Mouse (Mus musculus) embryonic facial prominence, embryonic 13.5 days (tissue): ENCODE measurements at regions not wholly inside any gene's neighbourhood (a gene's known extent, or its start where the extent isn't known, plus 50 kb on each side); places are given as distances from the start of the nearest gene placed in this dataset.

Experiments
- ATAC-seq: fragments of 200-750 bp; cut with Nextera tagmentation; 2 replicates; pipeline ENCODE4 v1.8.0; 2017; ENCODE audit warnings: low read depth; ENCODE audit not compliant: insufficient number of reproducible peaks, insufficient read depth, low FRiP score, low TSS enrichment
- H3K27ac ChIP-seq: fragments of 300-500 bp; sonication (generic); 2 replicates; pipeline ENCODE4 v1.5.1; 2015; ENCODE audit warnings: moderate library complexity, mild to moderate bottlenecking, inconsistent platforms
- H3K27me3 ChIP-seq: fragments of 300-500 bp; sonication (generic); 2 replicates; pipeline ENCODE4 v1.6.1; 2015; ENCODE audit warnings: mild to moderate bottlenecking, inconsistent platforms
- H3K36me3 ChIP-seq: fragments of 300-500 bp; sonication (generic); 2 replicates; pipeline ENCODE4 v1.6.1; 2015; ENCODE audit warnings: mild to moderate bottlenecking, inconsistent platforms
- H3K4me1 ChIP-seq: fragments of 300-500 bp; sonication (generic); 2 replicates; pipeline ENCODE4 v1.6.1; 2015; ENCODE audit warnings: inconsistent platforms
- H3K4me2 ChIP-seq: fragments of 300-500 bp; sonication (generic); 2 replicates; pipeline ENCODE4 v1.6.1; 2015; ENCODE audit warnings: moderate library complexity, mild to moderate bottlenecking, inconsistent platforms
- H3K4me3 ChIP-seq: fragments of 300-500 bp; sonication (generic); 2 replicates; pipeline ENCODE4 v1.5.1; 2015; ENCODE audit warnings: mild to moderate bottlenecking, inconsistent platforms
- H3K9ac ChIP-seq: fragments of 300-500 bp; sonication (generic); 2 replicates; pipeline ENCODE4 v1.6.1; 2015; ENCODE audit warnings: mild to moderate bottlenecking, inconsistent platforms
- H3K9me3 ChIP-seq: fragments of 300-500 bp; sonication (generic); 2 replicates; pipeline ENCODE4 v1.6.1; 2016; ENCODE audit warnings: inconsistent platforms
- WGBS: fragments of 180-500 bp; shearing (Covaris S2); methylation state at CpG from one replicate; pipeline ENCODE4 v1.1.7; 2015; ENCODE audit warnings: mixed read lengths; 5-methylcytosine and 5-hydroxymethylcytosine counted together

DNA sequence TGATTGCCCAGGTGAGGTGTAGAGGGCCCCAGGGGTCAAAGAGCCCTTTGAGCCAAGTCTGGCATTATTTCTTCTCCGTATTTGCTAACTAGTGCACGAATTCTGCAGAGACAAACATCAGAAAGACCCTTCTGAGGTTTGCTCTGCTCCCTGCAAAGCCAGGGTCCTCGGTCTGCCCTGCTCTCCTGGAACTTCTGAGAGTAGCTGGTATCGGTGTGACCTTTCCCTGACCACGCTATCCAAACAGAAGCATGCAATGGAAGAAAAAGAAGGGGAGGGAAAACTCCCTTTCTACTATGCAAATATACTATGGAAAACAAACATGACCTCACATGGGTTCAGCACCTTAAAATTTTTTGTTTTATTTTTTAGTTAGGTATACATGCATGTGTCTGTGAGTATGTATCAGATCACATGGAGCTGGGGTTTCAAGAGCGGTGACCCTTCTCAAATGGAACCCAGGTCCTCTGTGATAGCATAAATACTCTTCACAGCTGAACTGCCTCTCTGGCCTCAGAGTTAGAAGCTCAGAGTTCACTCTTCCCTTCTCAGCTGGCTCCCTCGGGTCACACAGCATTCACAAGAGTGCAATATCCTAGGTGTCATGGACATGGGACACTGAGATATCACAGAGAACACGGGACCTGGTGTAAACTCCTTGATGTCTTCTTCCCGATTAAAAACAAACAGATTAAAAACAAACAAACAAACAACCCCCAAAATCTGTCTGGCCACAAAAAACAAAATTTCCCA, 144.7 kb downstream of the Bcl2l11 start:
- Histone ChIP-seq H3K4me1 (no peaks in the 10 kb centered on the region), H3K4me2 (no peak overlapping the region), H3K9ac (no peak overlapping the region), H3K4me3 (no peak overlapping the region), H3K27me3 (no peaks in the 10 kb centered on the region), H3K27ac (no peak overlapping the region), H3K9me3 (no peaks in the 10 kb centered on the region), H3K36me3 (no peaks in the 10 kb centered on the region)
- WGBS: 73% methylated on average over 9 of the region's 9 CpGs
- no peak for ATAC-seq

DNA sequence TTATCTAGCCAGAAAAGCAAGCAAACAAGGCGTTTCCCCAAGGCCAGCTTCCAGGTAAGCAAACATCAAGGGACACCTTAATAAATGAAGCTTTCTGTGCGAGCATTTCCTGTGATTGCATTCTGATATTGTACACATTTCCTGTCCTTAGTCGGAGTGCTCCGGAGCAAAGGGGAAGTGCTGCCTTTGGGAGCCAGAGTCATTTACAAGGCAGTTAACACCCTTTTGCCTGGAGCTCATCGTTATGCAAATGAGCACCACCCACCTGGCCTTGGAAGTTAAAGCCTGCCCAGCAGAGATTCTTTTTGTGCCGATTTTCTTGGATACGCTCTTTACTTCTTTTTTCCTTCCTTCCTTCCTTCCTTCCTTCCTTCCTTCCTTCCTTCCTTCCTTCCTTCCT, 147.0 kb downstream of the Bcl2l11 start:
- Histone ChIP-seq H3K4me2 (no peak overlapping the region), H3K9ac (no peak overlapping the region), H3K9me3 (no peaks in the 10 kb centered on the region), H3K27ac (no peak overlapping the region), H3K36me3 (no peaks in the 10 kb centered on the region), H3K4me3 (no peak overlapping the region), H3K4me1 (peaks cover 9% of the 10 kb centered on the region; the same call in 1 of the 2 replicates), H3K27me3 (no peaks in the 10 kb centered on the region)
- ATAC-seq: no peak
- WGBS: 26% methylated on average over 7 of the region's 7 CpGs

DNA sequence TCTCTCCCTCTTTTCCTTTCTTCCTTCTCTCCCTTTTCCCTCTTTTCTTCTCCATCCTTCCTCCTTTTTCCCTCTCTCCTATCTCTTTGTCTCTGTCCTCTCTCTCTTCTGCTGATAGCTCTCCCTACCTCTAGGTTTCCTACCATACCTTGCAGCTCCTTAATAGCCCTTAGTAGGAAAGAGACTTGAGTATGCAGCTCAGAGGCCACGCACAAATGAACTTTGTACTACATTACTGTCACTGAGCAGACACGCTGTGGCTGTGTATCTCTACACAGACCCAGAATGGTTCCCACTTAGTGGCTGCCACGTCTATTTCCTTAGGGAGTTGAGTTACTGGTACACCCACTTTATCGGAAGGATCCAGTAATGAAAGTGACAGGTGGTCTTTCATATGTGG, 147.5 kb downstream of the Bcl2l11 start:
- H3K9ac ChIP-seq: no peak overlapping the region
- H3K4me3 ChIP-seq: no peak overlapping the region
- no peak overlapping the region for H3K27ac ChIP-seq
- WGBS: 67% methylated on average over 4 of the region's 4 CpGs
- no peak overlapping the region for H3K4me2 ChIP-seq
- no peaks in the 10 kb centered on the region for H3K36me3 ChIP-seq
- H3K27me3 ChIP-seq: no peaks in the 10 kb centered on the region
- H3K9me3 ChIP-seq: no peaks in the 10 kb centered on the region
- peaks cover 14% of the 10 kb centered on the region for H3K4me1 ChIP-seq
- no peak for ATAC-seq

DNA sequence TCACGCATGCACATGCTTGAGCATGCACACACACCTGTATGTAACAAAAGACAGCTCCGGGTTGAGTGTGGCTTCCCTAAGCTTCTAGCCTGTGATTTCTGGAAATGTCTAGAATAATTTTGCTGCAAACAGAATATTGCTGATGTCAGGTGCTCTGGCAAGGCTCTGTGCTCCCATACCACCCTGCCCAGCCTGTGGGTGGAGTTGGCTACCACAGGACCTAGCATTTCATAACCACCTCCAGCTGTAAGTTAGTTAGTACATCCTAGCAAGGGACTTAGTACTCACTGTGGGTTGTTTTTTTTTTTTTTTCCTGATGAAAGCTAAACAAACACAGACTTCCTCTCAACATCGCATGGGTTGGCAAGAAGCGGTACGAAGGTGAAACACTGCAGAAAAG, 150.5 kb downstream of the Bcl2l11 start:
- WGBS: 83% methylated on average over 5 of the region's 5 CpGs
- ATAC-seq: no peak

DNA sequence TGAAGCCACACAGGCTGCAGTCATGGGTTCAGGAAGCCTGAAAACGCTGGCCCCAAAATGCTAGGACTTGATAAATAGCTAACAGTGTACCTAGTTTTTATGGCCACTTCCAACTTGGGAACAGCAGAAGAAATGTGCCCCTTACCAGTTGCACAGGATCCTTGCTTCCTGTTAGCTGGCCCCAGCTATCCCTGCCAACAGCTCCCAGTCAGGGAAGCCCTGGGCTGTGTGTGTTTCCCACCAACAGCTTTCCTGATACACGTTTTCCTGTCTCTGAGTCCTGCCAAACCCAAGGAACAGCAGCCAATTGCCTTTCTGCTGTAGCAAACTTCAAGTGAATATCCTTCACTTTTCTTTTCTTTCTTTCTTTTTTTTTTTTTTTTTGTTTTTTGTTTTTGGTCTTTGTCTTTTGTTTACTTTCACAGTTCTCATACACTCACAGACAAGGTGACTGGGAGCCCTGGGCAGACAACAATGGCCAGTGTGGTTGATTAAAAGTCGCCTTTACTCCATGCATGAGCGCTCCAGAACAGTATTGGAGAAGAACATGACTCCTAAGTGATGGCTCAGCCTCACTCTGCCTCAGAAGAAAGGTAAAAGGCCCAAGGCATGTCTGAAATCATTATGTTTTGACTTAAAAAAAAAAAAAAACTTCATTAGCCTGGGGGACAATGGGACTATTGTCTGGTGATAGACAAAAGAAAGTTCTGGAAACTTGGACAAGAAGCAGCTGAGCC, 151.7 kb downstream of the Bcl2l11 start:
- 54% methylated on average over 4 of the region's 4 CpGs for WGBS
- peaks cover 22% of the 10 kb centered on the region for H3K4me1 ChIP-seq
- no peak overlapping the region for H3K27ac ChIP-seq
- no peaks in the 10 kb centered on the region for H3K36me3 ChIP-seq
- no peak overlapping the region for H3K4me2 ChIP-seq
- no peaks in the 10 kb centered on the region for H3K9me3 ChIP-seq
- no peaks in the 10 kb centered on the region for H3K27me3 ChIP-seq
- no peak overlapping the region for H3K9ac ChIP-seq
- H3K4me3 ChIP-seq: no peak overlapping the region
- ATAC-seq: no peak

More for the DNA sequence above, 150.5 kb downstream of the Bcl2l11 start:
- Histone ChIP-seq H3K4me2 (no peak overlapping the region), H3K27ac (no peak overlapping the region), H3K27me3 (no peaks in the 10 kb centered on the region), H3K4me1 (peaks cover 22% of the 10 kb centered on the region), H3K9ac (no peak overlapping the region), H3K9me3 (no peaks in the 10 kb centered on the region), H3K4me3 (no peak overlapping the region), H3K36me3 (no peaks in the 10 kb centered on the region)

DNA sequence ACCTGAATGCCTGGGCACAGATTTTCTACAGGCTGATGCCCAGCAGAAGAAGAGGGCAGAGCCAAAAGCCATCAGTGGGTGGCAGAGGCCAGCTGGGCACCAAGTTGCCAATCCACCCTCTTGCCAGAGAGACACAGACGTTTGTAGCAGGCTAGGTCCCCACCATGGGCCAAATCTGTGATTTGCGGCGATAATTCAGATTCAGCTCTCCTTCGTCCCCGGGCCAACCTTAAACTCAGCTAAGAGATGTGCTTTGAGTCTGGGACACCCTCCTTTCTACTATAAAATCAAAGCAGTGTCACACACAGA, 152.2 kb downstream of the Bcl2l11 start:
- peaks cover 22% of the 10 kb centered on the region for H3K4me1 ChIP-seq
- 74% methylated on average over 5 of the region's 5 CpGs for WGBS
- H3K9me3 ChIP-seq: no peaks in the 10 kb centered on the region
- no peak for ATAC-seq
- no peak overlapping the region for H3K9ac ChIP-seq
- H3K4me2 ChIP-seq: no peak overlapping the region
- H3K36me3 ChIP-seq: no peaks in the 10 kb centered on the region
- H3K27ac ChIP-seq: no peak overlapping the region
- H3K4me3 ChIP-seq: no peak overlapping the region
- H3K27me3 ChIP-seq: no peaks in the 10 kb centered on the region

DNA sequence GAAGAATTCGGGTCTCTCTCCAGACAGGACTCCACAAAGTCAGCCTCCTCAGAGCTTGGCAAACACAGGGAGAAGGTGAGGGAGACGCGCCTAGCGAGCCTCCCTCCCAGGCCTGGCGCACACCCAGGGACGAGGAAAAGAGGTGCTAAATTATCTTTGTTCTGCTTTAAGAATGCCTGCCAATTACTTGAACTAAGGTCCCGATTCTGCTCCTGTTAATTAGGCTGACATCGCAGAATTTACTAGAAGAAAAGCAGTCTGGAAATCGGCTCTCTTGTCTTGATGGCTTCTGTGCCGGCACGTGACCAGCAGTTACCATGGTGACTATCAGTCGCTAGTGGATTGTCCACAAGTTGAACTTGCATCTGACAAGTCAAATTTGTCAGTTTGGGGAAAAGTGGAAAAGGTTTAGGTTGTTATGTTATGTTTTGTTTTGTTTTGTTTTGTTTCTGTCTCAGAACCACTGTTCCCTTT, 152.8 kb downstream of the Bcl2l11 start:
- Histone ChIP-seq H3K27me3 (no peaks in the 10 kb centered on the region), H3K27ac (no peak overlapping the region), H3K4me1 (peaks cover 22% of the 10 kb centered on the region), H3K4me3 (no peak overlapping the region), H3K9me3 (no peaks in the 10 kb centered on the region), H3K4me2 (no peak overlapping the region), H3K36me3 (no peaks in the 10 kb centered on the region), H3K9ac (no peak overlapping the region)
- WGBS: 51% methylated on average over 12 of the region's 12 CpGs
- no peak for ATAC-seq

DNA sequence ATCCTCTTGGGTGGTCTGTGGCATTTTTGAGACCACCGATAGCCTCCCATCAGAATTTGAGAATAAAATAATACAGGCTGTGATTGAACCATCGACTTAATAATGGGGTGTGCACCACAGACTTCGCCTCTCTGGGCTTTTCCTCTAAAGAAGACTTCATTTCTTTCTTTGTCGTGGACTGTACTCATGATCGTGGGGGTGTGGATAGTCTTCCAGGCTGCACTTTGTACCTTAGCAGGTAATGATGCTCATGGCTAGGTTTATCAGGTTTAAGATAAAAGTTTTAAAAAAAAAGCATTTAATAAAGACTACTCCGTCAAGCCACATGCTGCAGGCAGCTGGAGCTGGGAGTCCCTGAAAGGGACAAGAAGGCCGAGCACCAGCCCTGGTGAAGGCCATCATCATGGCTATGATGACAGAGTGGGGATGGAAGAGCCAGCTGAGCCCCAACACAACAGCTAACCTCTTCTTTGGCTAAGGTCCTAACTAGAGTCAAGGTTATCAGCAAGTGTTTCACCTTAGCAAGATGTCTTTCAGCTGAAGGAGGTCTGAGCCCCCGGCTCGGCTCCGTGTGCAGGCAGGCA, 153.4 kb downstream of the Bcl2l11 start:
- WGBS: 80% methylated on average over 10 of the region's 10 CpGs
- Histone ChIP-seq H3K4me3 (no peak overlapping the region), H3K9me3 (no peaks in the 10 kb centered on the region), H3K4me1 (peaks cover 22% of the 10 kb centered on the region), H3K36me3 (no peaks in the 10 kb centered on the region), H3K4me2 (no peak overlapping the region), H3K27me3 (no peaks in the 10 kb centered on the region), H3K9ac (no peak overlapping the region), H3K27ac (no peak overlapping the region)
- ATAC-seq: no peak

DNA sequence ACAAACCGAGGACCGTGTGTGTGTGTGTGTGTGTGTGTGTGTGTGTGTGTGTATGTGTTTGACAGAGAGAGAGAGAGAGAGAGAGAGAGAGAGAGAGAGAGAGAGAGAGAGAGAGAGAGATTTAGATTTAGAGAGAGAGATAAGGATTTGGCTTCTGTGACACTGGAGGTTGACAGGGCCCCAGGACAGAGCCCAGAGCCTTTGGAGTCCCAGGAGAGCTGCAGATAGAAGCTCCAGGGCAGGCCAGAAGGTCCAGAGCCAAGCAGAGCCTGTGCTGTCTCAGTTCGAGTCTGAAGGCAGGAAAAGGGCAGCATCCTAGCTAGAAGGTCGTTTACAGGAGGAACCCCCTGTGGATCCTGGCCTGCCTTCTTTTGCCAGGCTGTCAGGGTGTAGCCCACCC, 156.8 kb downstream of the Bcl2l11 start:
- ATAC-seq: no peak
- WGBS: 25% methylated on average over 4 of the region's 4 CpGs

DNA sequence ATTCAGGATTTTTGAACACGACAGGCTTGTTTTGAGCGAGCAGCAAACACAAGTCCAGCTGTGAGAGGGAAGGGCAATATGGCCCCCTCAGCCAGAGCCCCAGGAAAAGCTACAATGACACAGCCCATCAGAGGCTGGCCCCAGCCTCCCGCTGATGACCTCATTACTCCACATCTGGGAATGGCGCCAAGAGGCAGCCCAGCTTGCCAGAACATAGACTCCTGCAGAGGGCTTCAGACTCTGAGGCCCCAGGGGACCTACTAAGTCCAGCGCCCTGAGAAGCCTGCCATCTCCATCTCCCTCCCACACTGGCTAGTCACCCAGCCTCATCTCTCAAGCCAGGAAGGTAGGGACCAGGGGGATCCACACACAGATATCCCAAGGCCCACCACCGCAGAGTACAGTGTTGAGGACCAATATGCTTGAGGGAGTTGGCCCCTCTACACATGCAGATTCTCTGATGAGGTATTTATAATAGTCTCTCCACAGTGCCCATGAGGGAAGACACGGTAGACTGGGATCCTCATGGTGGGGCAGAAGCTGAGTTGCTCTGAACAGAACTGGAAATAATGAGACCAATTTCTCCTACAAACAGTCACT, 159.1 kb downstream of the Bcl2l11 start:
- no peak overlapping the region for H3K9ac ChIP-seq
- ATAC-seq: 0 out of 2 replicates have a peak, but pooled peaks have one; percentile 43
- no peak overlapping the region for H3K4me3 ChIP-seq
- WGBS: 73% methylated on average over 7 of the region's 7 CpGs
- peaks cover 16% of the 10 kb centered on the region for H3K4me1 ChIP-seq
- no peaks in the 10 kb centered on the region for H3K9me3 ChIP-seq
- no peaks in the 10 kb centered on the region for H3K36me3 ChIP-seq
- no peak overlapping the region for H3K27ac ChIP-seq
- no peaks in the 10 kb centered on the region for H3K27me3 ChIP-seq
- H3K4me2 ChIP-seq: no peak overlapping the region

More for the DNA sequence above, 156.8 kb downstream of the Bcl2l11 start:
- Histone ChIP-seq H3K36me3 (no peaks in the 10 kb centered on the region), H3K27ac (no peak overlapping the region), H3K4me3 (no peak overlapping the region), H3K9me3 (no peaks in the 10 kb centered on the region), H3K9ac (no peak overlapping the region), H3K4me1 (peaks cover 26% of the 10 kb centered on the region), H3K27me3 (no peaks in the 10 kb centered on the region), H3K4me2 (no peak overlapping the region)

DNA sequence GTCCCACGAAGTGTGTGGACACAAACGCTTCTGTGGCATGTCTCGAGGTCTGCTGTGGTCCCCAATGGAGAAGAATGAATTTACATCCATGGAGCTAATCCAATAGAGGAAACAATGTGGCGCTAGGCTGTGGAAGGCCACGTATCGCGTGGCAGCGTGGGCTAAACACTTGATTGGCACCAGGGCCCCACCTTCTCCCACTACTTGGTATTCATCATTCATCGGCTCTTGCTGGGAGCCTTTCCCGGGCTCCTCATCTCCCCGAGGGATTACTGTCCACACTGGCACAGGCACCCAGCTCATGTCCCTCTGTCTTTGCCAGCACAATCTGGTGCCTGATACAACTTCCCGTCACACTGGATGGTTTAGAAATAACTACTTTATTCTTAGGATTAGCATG, 159.6 kb downstream of the Bcl2l11 start:
- H3K9me3 ChIP-seq: no peaks in the 10 kb centered on the region
- no peak for ATAC-seq
- WGBS: 83% methylated on average over 12 of the region's 12 CpGs

More for the DNA sequence above, 159.6 kb downstream of the Bcl2l11 start:
- Histone ChIP-seq H3K4me2 (no peak overlapping the region), H3K27ac (no peak overlapping the region), H3K4me3 (no peak overlapping the region), H3K9ac (no peak overlapping the region), H3K4me1 (peaks cover 16% of the 10 kb centered on the region), H3K36me3 (no peaks in the 10 kb centered on the region), H3K27me3 (no peaks in the 10 kb centered on the region)
